Mouse (Mus musculus) heart, embryonic 11.5 days (tissue): ENCODE data around the gene Selenop. TPM values are rescaled to one million over a fixed set of nuclear protein-coding genes. Genes with fewer than 3 reads are reported as not detected.
"Not testable (repeated sequence)": the region's sequence is repeated elsewhere in the genome, so short reads cannot be mapped to it uniquely, and the experiment has no call there.

ENCODE experiments used
- ATAC-seq: fragments of 200-750 bp; cut with Nextera tagmentation; replicated peaks from 2 replicates; pipeline ENCODE4 v1.8.0; 2017; ENCODE audit warnings: moderate library complexity; ENCODE audit not compliant: insufficient number of reproducible peaks, low FRiP score, low TSS enrichment
- H3K27ac ChIP-seq: fragments of 300-500 bp; sonication (generic); 2 replicates; pipeline ENCODE4 v1.5.1; 2014; ENCODE audit warnings: mild to moderate bottlenecking, low read depth, low read length
- H3K27me3 ChIP-seq: fragments of 300-500 bp; sonication (generic); 2 replicates; pipeline ENCODE4 v1.6.1; 2014; ENCODE audit warnings: mild to moderate bottlenecking, low read length, mixed read lengths; ENCODE audit not compliant: control insufficient read depth, insufficient read depth
- H3K36me3 ChIP-seq: fragments of 300-500 bp; sonication (generic); 2 replicates; pipeline ENCODE4 v1.6.1; 2014; ENCODE audit warnings: mild to moderate bottlenecking, low read length, moderate library complexity, mixed read lengths; ENCODE audit not compliant: control insufficient read depth, insufficient read depth
- H3K4me1 ChIP-seq: fragments of 300-500 bp; sonication (generic); 2 replicates; pipeline ENCODE4 v1.6.1; 2014; ENCODE audit warnings: low read length; ENCODE audit not compliant: control insufficient read depth, insufficient read depth
- H3K4me2 ChIP-seq: fragments of 300-500 bp; sonication (generic); 2 replicates; pipeline ENCODE4 v1.6.1; 2014; ENCODE audit warnings: mild to moderate bottlenecking, moderate library complexity
- H3K4me3 ChIP-seq: fragments of 300-500 bp; sonication (generic); 2 replicates; pipeline ENCODE4 v1.5.1; 2014; ENCODE audit warnings: low read depth, low read length
- H3K9ac ChIP-seq: fragments of 300-500 bp; sonication (generic); 2 replicates; pipeline ENCODE4 v1.6.1; 2014; ENCODE audit warnings: mild to moderate bottlenecking, low read depth, low read length, moderate library complexity
- H3K9me3 ChIP-seq: fragments of 300-500 bp; sonication (generic); replicated peaks from 2 replicates; pipeline ENCODE4 v1.6.1; 2016; ENCODE audit warnings: low read length; ENCODE audit not compliant: control insufficient read depth
- WGBS: fragments of 180-500 bp; shearing (Covaris S2); extraction: QIAGEN DNeasy Blood & Tissue Kit; methylation state at CpG from one replicate; pipeline ENCODE4 v1.1.7; 2014; ENCODE audit not compliant: insufficient replicate concordance; 5-methylcytosine and 5-hydroxymethylcytosine counted together
- polyA plus RNA-seq: library from polyadenylated mRNA; unstranded; fragments of >200 nt; fragmentation: Nextera tagmentation; extraction: Ambion mirVana; gene quantifications from 2 replicates; pipeline ENCODE4 v1.2.1, GENCODE M21; 2014

The Selenop gene
- polyA plus RNA-seq, 1 experiment from 2014 or later: 83.7 TPM

- no peak overlapping the region for H3K4me2 ChIP-seq
- H3K36me3 ChIP-seq: no peaks in the 10 kb centered on the region
- no peaks in the 10 kb centered on the region for H3K9me3 ChIP-seq
- ATAC-seq: no peak
- no peaks in the 10 kb centered on the region for H3K4me1 ChIP-seq
- no peak overlapping the region for H3K9ac ChIP-seq
- no peak overlapping the region for H3K4me3 ChIP-seq
- 84% methylated on average over 3 of the region's 3 CpGs for WGBS
- H3K27me3 ChIP-seq: no peaks in the 10 kb centered on the region
- no peak overlapping the region for H3K27ac ChIP-seq
These were observed 34.4 kb upstream of the Selenop start for GRCm38 (mm10) chr15:3233837-3234551.

- Histone ChIP-seq H3K4me2 (no peak overlapping the region), H3K4me3 (no peak overlapping the region), H3K9ac (no peak overlapping the region), H3K27me3 (no peaks in the 10 kb centered on the region), H3K9me3 (no peaks in the 10 kb centered on the region), H3K27ac (no peak overlapping the region), H3K4me1 (no peaks in the 10 kb centered on the region), H3K36me3 (no peaks in the 10 kb centered on the region)
- ATAC-seq: no peak
- WGBS: 82% methylated on average over 2 of the region's 2 CpGs
These were observed 32.0 kb upstream of the Selenop start for GRCm38 (mm10) chr15:3236338-3236737.

DNA sequence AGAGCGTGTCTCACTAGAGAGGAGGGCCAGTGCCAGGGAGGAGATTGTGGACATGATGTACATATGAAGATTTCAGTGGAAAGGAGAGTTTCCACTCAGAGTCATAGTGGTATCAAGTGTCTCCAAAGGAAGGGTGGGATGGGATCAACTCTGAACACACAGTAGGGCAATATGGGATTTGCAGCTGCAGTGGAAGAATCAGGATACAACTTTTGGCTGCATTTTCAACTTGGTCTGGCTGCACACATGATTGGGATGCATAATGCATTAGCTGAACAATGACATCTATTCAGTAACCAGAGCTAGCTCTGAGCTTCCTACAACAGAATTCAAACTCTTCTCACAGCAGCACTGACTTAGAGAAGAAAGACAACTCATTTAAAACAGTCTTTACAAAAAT lies 30.4 kb upstream of the Selenop start:
- no peak overlapping the region for H3K9ac ChIP-seq
- H3K27me3 ChIP-seq: no peaks in the 10 kb centered on the region
- 90% methylated on average over 1 of the region's 1 CpGs for WGBS
- no peak overlapping the region for H3K4me3 ChIP-seq
- no peaks in the 10 kb centered on the region for H3K4me1 ChIP-seq
- no peak overlapping the region for H3K4me2 ChIP-seq
- H3K9me3 ChIP-seq: no peaks in the 10 kb centered on the region
- ATAC-seq: no peak
- H3K27ac ChIP-seq: no peak overlapping the region
- H3K36me3 ChIP-seq: no peaks in the 10 kb centered on the region

DNA sequence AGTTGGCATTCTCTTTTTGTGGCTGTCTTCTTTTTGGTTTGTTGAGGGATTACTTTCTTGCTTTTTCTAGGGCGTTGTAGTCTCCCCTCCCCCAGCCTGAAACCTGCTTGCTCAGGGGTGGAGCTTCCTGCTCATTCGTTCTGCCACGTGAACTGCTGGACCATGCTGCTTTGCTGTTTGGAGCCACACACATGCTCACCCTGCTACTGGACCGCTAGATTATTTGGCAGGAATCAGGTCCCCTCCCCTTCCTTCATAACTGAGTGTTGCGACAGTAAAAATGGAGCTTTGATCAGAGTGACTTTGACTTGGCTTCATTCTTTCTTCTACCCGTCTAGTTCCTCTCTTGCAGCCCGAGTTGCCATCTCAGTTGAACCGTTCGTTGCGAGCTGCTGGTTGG lies 23.3 kb upstream of the Selenop start:
- not testable (repeated sequence) for H3K27me3 ChIP-seq, H3K4me2 ChIP-seq, H3K27ac ChIP-seq, H3K4me3 ChIP-seq, H3K36me3 ChIP-seq, H3K9me3 ChIP-seq, ATAC-seq, H3K9ac ChIP-seq, H3K4me1 ChIP-seq
- 79% methylated on average over 10 of the region's 10 CpGs for WGBS

GRCm38 (mm10) chr15:3250620-3251019 lies 17.7 kb upstream of the Selenop start:
- no peaks in the 10 kb centered on the region for H3K27me3 ChIP-seq
- WGBS: 48% methylated on average over 2 of the region's 2 CpGs
- H3K9me3 ChIP-seq: no peaks in the 10 kb centered on the region
- H3K4me1 ChIP-seq: peaks cover 10% of the 10 kb centered on the region; the same call in 1 of the 2 replicates
- H3K9ac ChIP-seq: no peak overlapping the region
- H3K4me2 ChIP-seq: no peak overlapping the region
- no peaks in the 10 kb centered on the region for H3K36me3 ChIP-seq
- ATAC-seq: no peak
- H3K4me3 ChIP-seq: no peak overlapping the region
- H3K27ac ChIP-seq: no peak overlapping the region

DNA sequence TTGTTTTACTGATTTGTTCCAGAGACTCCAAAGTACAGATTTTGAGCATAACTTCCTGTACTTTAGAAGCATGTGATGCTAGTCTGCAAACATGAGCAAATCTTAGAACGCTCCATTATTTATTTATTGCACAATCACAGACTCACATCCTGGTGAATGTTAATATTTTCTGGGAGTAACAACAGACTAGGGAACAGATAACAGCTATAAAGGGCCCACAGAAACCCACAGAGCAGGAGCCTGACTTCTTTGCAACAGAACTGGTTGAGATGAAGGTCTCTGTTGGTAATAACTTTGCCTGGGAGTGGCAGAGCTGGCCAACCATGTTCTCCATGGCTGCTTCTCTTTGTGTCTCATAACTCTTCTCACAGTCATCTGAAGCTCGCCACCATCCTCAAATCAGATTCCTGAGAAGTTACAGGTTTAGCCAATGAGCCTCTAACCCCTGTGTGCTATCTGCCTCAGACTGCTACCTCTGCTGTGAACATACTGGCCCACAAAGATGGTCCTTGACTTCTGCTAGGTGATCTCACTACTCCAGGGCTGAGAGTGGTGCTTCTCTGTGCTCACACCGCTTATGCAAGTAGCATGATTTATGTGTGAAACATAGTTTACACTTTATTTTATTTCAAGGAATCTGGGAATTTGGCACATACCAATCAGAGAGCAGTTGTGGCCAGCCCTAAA lies 17.2 kb upstream of the Selenop start:
- no peak overlapping the region for H3K4me2 ChIP-seq
- H3K4me3 ChIP-seq: no peak overlapping the region
- H3K9ac ChIP-seq: no peak overlapping the region
- no peaks in the 10 kb centered on the region for H3K36me3 ChIP-seq
- H3K27ac ChIP-seq: no peak overlapping the region
- H3K4me1 ChIP-seq: peaks cover 10% of the 10 kb centered on the region; the same call in 1 of the 2 replicates
- H3K27me3 ChIP-seq: no peaks in the 10 kb centered on the region
- no peak for ATAC-seq
- WGBS: 77% methylated on average over 3 of the region's 3 CpGs
- no peaks in the 10 kb centered on the region for H3K9me3 ChIP-seq

GRCm38 (mm10) chr15:3251718-3252067 lies 16.7 kb upstream of the Selenop start:
- H3K36me3 ChIP-seq: no peaks in the 10 kb centered on the region
- no peak overlapping the region for H3K9ac ChIP-seq
- H3K9me3 ChIP-seq: no peaks in the 10 kb centered on the region
- H3K27ac ChIP-seq: no peak overlapping the region
- peaks cover 10% of the 10 kb centered on the region; the same call in 1 of the 2 replicates for H3K4me1 ChIP-seq
- no peaks in the 10 kb centered on the region for H3K27me3 ChIP-seq
- no peak overlapping the region for H3K4me3 ChIP-seq
- no peak overlapping the region for H3K4me2 ChIP-seq
- ATAC-seq: no peak

GRCm38 (mm10) chr15:3259025-3259424 lies 9.3 kb upstream of the Selenop start:
- H3K36me3 ChIP-seq: no peaks in the 10 kb centered on the region
- no peak overlapping the region for H3K4me2 ChIP-seq
- H3K9ac ChIP-seq: no peak overlapping the region
- WGBS: 75% methylated on average over 1 of the region's 1 CpGs
- ATAC-seq: no peak
- no peak overlapping the region for H3K27ac ChIP-seq
- no peaks in the 10 kb centered on the region for H3K27me3 ChIP-seq
- H3K4me1 ChIP-seq: no peaks in the 10 kb centered on the region
- H3K4me3 ChIP-seq: no peak overlapping the region
- H3K9me3 ChIP-seq: no peaks in the 10 kb centered on the region

GRCm38 (mm10) chr15:3260309-3260708 lies 8.0 kb upstream of the Selenop start:
- no peaks in the 10 kb centered on the region for H3K36me3 ChIP-seq
- ATAC-seq: no peak
- no peak overlapping the region for H3K4me3 ChIP-seq
- no peak overlapping the region for H3K4me2 ChIP-seq
- H3K9me3 ChIP-seq: no peaks in the 10 kb centered on the region
- H3K27me3 ChIP-seq: no peaks in the 10 kb centered on the region
- no peaks in the 10 kb centered on the region for H3K4me1 ChIP-seq
- H3K27ac ChIP-seq: no peak overlapping the region
- H3K9ac ChIP-seq: no peak overlapping the region
- 77% methylated on average over 4 of the region's 4 CpGs for WGBS
